Mouse (Mus musculus) lung, embryonic 15.5 days (tissue): ENCODE measurements at regions not wholly inside any gene's neighbourhood (a gene's known extent, or its start where the extent isn't known, plus 50 kb on each side); places are given as distances from the start of the nearest gene placed in this dataset.

Experiments used
- ATAC-seq: fragments of 200-750 bp; cut with Nextera tagmentation; 2 replicates; pipeline ENCODE4 v1.8.0; 2017; ENCODE audit warnings: moderate number of reproducible peaks, borderline replicate concordance; ENCODE audit not compliant: low FRiP score, low TSS enrichment; ENCODE audit errors: extremely low read depth
- H3K27ac ChIP-seq: fragments of 300-500 bp; sonication (generic); 2 replicates; pipeline ENCODE4 v1.5.1; 2015; ENCODE audit warnings: moderate library complexity, mild to moderate bottlenecking, inconsistent platforms
- H3K27me3 ChIP-seq: fragments of 300-500 bp; sonication (generic); 2 replicates; pipeline ENCODE4 v1.6.1; 2015; ENCODE audit warnings: inconsistent platforms
- H3K36me3 ChIP-seq: fragments of 300-500 bp; sonication (generic); 2 replicates; pipeline ENCODE4 v1.6.1; 2015; ENCODE audit warnings: inconsistent platforms
- H3K4me1 ChIP-seq: fragments of 300-500 bp; sonication (generic); 2 replicates; pipeline ENCODE4 v1.6.1; 2015; ENCODE audit warnings: inconsistent platforms
- H3K4me2 ChIP-seq: fragments of 300-500 bp; sonication (generic); 2 replicates; pipeline ENCODE4 v1.6.1; 2015; ENCODE audit warnings: inconsistent platforms, mild to moderate bottlenecking, moderate library complexity
- H3K4me3 ChIP-seq: fragments of 300-500 bp; sonication (generic); 2 replicates; pipeline ENCODE4 v1.5.1; 2015; ENCODE audit warnings: mild to moderate bottlenecking, inconsistent platforms
- H3K9ac ChIP-seq: fragments of 300-500 bp; sonication (generic); 2 replicates; pipeline ENCODE4 v1.6.1; 2015; ENCODE audit warnings: inconsistent platforms
- H3K9me3 ChIP-seq: fragments of 300-500 bp; sonication (generic); 2 replicates; pipeline ENCODE4 v1.6.1; 2016; ENCODE audit warnings: inconsistent platforms
- whole genome bisulfite sequencing: fragments of 180-500 bp; shearing (Covaris S2); methylation state at CpG from one replicate; pipeline ENCODE4 v1.1.7; 2015; 5-methylcytosine and 5-hydroxymethylcytosine counted together

DNA sequence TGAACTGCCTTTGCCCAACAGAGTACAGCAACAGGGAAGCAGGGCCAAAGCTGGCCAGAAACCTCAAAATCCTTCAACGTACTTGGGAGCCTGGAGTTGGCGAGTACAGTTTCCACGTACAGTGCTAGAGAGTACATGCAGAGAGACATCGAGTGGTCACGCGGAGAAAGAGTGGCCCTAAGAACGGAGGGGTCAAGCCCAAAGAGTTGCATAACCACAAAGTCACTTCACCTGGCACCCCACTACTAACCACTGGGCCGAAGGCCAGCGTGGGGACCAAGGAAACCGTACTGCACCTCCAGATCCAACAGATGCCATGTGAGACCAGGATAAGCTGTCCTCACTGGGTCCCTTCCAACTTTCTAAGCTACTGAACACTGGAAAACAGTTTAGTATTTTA, 56.2 kb upstream of the Ephb1 start:
- no peak overlapping the region for H3K27ac ChIP-seq
- no peaks in the 10 kb centered on the region for H3K9me3 ChIP-seq
- no peaks in the 10 kb centered on the region for H3K4me1 ChIP-seq
- H3K9ac ChIP-seq: no peak overlapping the region
- H3K4me2 ChIP-seq: no peak overlapping the region
- 86% methylated on average over 10 of the region's 10 CpGs for WGBS
- no peak overlapping the region for H3K4me3 ChIP-seq
- H3K36me3 ChIP-seq: no peaks in the 10 kb centered on the region
- no peak for ATAC-seq
- H3K27me3 ChIP-seq: no peaks in the 10 kb centered on the region

DNA sequence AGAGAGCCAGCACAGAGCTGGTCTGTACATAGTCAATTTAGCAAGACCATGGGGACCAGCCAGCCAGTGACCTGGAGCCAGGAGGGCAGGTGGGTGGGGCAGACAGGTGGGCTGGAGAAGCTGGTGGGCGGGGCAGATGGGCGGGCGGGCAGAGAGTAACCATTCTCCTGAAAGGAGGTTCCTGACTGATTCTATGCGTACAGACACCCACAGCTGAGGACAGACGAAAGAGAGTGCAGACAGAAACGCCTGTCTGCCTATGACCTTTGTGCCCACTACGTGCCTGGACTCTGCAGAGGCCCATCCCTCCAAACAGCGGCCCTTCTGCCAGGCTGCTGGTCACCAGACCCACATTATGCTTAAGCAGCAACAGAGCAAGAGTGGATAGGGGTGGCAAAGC, 51.5 kb upstream of the Ephb1 start:
- Histone ChIP-seq H3K27ac (no peak overlapping the region), H3K9ac (no peak overlapping the region), H3K9me3 (no peaks in the 10 kb centered on the region), H3K4me1 (no peaks in the 10 kb centered on the region), H3K4me2 (no peak overlapping the region), H3K4me3 (no peak overlapping the region), H3K36me3 (no peaks in the 10 kb centered on the region), H3K27me3 (no peaks in the 10 kb centered on the region)
- WGBS: 27% methylated on average over 8 of the region's 8 CpGs
- no peak for ATAC-seq
